Mouse (Mus musculus) cerebellum, adult 2 months (tissue): ENCODE measurements around the gene Calm3. TPM values are rescaled to one million over a fixed set of nuclear protein-coding genes. Genes with fewer than 3 reads are reported as not detected.
A peak's percentile ranks its signal among the peaks of the same experiment; 100 is the strongest.

ENCODE experiments used
- DNase-seq, 2 experiments: peaks; one replicate each; pipeline ENCODE4 v3.0.0; 2021
- H3K27ac ChIP-seq: fragments of 200-500 bp; 2 replicates; pipeline ENCODE4 v1.5.1; 2012; ENCODE audit warnings: low read length, control low read depth, inconsistent platforms; ENCODE audit not compliant: insufficient read depth
- H3K27me3 ChIP-seq: fragments of 200-500 bp; 2 replicates; pipeline ENCODE4 v1.6.1; 2012; ENCODE audit warnings: inconsistent platforms, mild to moderate bottlenecking, low read length, moderate library complexity; ENCODE audit not compliant: control insufficient read depth, insufficient read depth
- H3K4me1 ChIP-seq: fragments of 200-500 bp; 2 replicates; pipeline ENCODE4 v1.6.1; 2011; ENCODE audit warnings: low read length; ENCODE audit not compliant: control insufficient read depth, insufficient read depth
- H3K4me3 ChIP-seq: fragments of 200-500 bp; replicated peaks from 2 replicates; pipeline ENCODE3; 2011; ENCODE audit warnings: mild to moderate bottlenecking, low read depth, low read length, control low read depth; ENCODE audit not compliant: insufficient read depth
- CTCF ChIP-seq: fragments of 200-500 bp; IDR thresholded peaks from 2 replicates; pipeline ENCODE4 v1.5.1; 2011; ENCODE audit warnings: low read depth, mild to moderate bottlenecking, control low read depth, low read length, moderate library complexity, borderline replicate concordance; ENCODE audit not compliant: insufficient read depth
- POLR2A ChIP-seq: fragments of 200-500 bp; IDR thresholded peaks from 2 replicates; pipeline ENCODE4 v1.6.1; 2011; ENCODE audit warnings: low read length, control low read depth, borderline replicate concordance; ENCODE audit not compliant: insufficient read depth
- WGBS: fragments of 180-500 bp; shearing (Covaris S2); methylation state at CpG from one replicate; pipeline ENCODE4 v1.1.7; 2018; 5-methylcytosine and 5-hydroxymethylcytosine counted together
- polyA plus RNA-seq: library from polyadenylated mRNA; depleted of rRNA; stranded (reverse); fragments of >200 nt; gene quantifications from 2 replicates; pipeline ENCODE4 v1.2.3, GENCODE M21; 2012

Calm3 gene
- polyA plus RNA-seq, 1 experiment: 1,504 TPM

GRCm38 (mm10) chr7:16920818-16921791 lies 2.8 kb downstream of the Calm3 start:
- Histone ChIP-seq H3K27ac (peak overlapping the region; percentile 76), H3K4me1 (peaks cover 39% of the 10 kb centered on the region), H3K4me3 (peak overlapping the region; percentile 97), H3K27me3 (no peaks in the 10 kb centered on the region)
- TF ChIP-seq POLR2A (no peak), CTCF (no peak)
- 6% methylated on average over 21 of the region's 21 CpGs for WGBS
- DNase-seq: peak; percentile 60 to 62

- H3K4me3 ChIP-seq: peak overlapping the region; percentile 33
- no peak for DNase-seq
- peaks cover 46% of the 10 kb centered on the region for H3K4me1 ChIP-seq
- no peaks in the 10 kb centered on the region for H3K27me3 ChIP-seq
- TF ChIP-seq POLR2A (no peak), CTCF (no peak)
- peak overlapping the region; percentile 16 for H3K27ac ChIP-seq
- WGBS: 22% methylated on average over 7 of the region's 7 CpGs
Measured at GRCm38 (mm10) chr7:16920150-16920579, 3.7 kb downstream of the Calm3 start.

GRCm38 (mm10) chr7:16919395-16920149 lies 4.3 kb downstream of the Calm3 start:
- Histone ChIP-seq H3K27ac (peak overlapping the region; percentile 16), H3K27me3 (no peaks in the 10 kb centered on the region), H3K4me1 (peaks cover 46% of the 10 kb centered on the region), H3K4me3 (peak overlapping the region; percentile 34)
- no peak for TF ChIP-seq CTCF
- no peak for TF ChIP-seq POLR2A
- 6% methylated on average over 13 of the region's 13 CpGs for WGBS
- DNase-seq: peak; percentile 46 to 55

GRCm38 (mm10) chr7:16918670-16919069 lies 5.2 kb downstream of the Calm3 start:
- 14% methylated on average over 3 of the region's 3 CpGs for WGBS
- peaks cover 46% of the 10 kb centered on the region for H3K4me1 ChIP-seq
- TF ChIP-seq POLR2A: no peak
- no peak for TF ChIP-seq CTCF
- DNase-seq: peak in 1 of 2 experiments; percentile 44
- no peak overlapping the region for H3K4me3 ChIP-seq
- H3K27ac ChIP-seq: no peak overlapping the region
- H3K27me3 ChIP-seq: no peaks in the 10 kb centered on the region

GRCm38 (mm10) chr7:16918014-16918413 lies 5.9 kb downstream of the Calm3 start:
- DNase-seq: peak; percentile 46 to 49
- TF ChIP-seq CTCF: no peak
- no peak for TF ChIP-seq POLR2A
- peaks cover 46% of the 10 kb centered on the region for H3K4me1 ChIP-seq
- H3K27me3 ChIP-seq: no peaks in the 10 kb centered on the region
- no peak overlapping the region for H3K4me3 ChIP-seq
- H3K27ac ChIP-seq: peak overlapping the region; percentile 25; the same call in 1 of the 2 replicates
- 4% methylated on average over 9 of the region's 9 CpGs for WGBS

- 38% methylated on average over 11 of the region's 11 CpGs for WGBS
- no peak for TF ChIP-seq POLR2A
- no peak for TF ChIP-seq CTCF
- Histone ChIP-seq H3K4me1 (peaks cover 46% of the 10 kb centered on the region), H3K27me3 (no peaks in the 10 kb centered on the region), H3K4me3 (no peak overlapping the region), H3K27ac (0 out of 2 replicates have a peak overlapping the region, but pooled peaks have one; percentile 25)
- peak in 1 of 2 experiments; percentile 33 for DNase-seq
Measured at GRCm38 (mm10) chr7:16917447-16917846, 6.5 kb downstream of the Calm3 start.

GRCm38 (mm10) chr7:16916342-16917265 lies 7.3 kb downstream of the Calm3 start:
- Histone ChIP-seq H3K27me3 (no peaks in the 10 kb centered on the region), H3K27ac (no peak overlapping the region), H3K4me3 (no peak overlapping the region), H3K4me1 (peaks cover 46% of the 10 kb centered on the region)
- 45% methylated on average over 30 of the region's 30 CpGs for WGBS
- no peak for TF ChIP-seq CTCF
- TF ChIP-seq POLR2A: no peak
- peak; percentile 55 to 62 for DNase-seq
